Mouse (Mus musculus) G1E (cell line): ENCODE measurements around the gene Mreg. TPM values are rescaled to one million over a fixed set of nuclear protein-coding genes. Genes with fewer than 3 reads are reported as not detected.

Experiments used
- ATAC-seq: 2 replicates; pipeline ENCODE4 v1.8.0; 2016; ENCODE audit warnings: mild to moderate bottlenecking; ENCODE audit not compliant: insufficient number of reproducible peaks, poor library complexity, low FRiP score, severe bottlenecking; ENCODE audit errors: extremely low read depth
- DNase-seq: peaks from one replicate; pipeline ENCODE4 v3.0.0; 2012; ENCODE audit warnings: low spot score
- H3K27me3 ChIP-seq: 2 replicates; pipeline ENCODE4 v1.6.1; 2012; ENCODE audit warnings: mild to moderate bottlenecking, low read length, inconsistent platforms; ENCODE audit not compliant: insufficient read depth
- H3K36me3 ChIP-seq: replicated peaks from 2 replicates; pipeline ENCODE3; 2012; ENCODE audit warnings: mild to moderate bottlenecking, inconsistent platforms
- H3K4me1 ChIP-seq: 2 replicates; pipeline ENCODE4 v1.6.1; 2012; ENCODE audit warnings: low read depth, low read length, inconsistent platforms, mixed read lengths; ENCODE audit not compliant: insufficient read depth
- H3K4me3 ChIP-seq: 2 replicates; pipeline ENCODE4 v1.5.1; 2012; ENCODE audit warnings: low read depth, mild to moderate bottlenecking, inconsistent platforms, low read length, moderate library complexity, mixed read lengths
- H3K9me3 ChIP-seq: replicated peaks from 2 replicates; pipeline ENCODE4 v1.6.1; 2012; ENCODE audit warnings: inconsistent platforms
- CTCF ChIP-seq: IDR thresholded peaks from 2 replicates; pipeline ENCODE4 v1.5.1; 2012; ENCODE audit warnings: low read depth, low read length, inconsistent platforms, mixed read lengths
- GATA1 ChIP-seq: IDR thresholded peaks from 2 replicates; pipeline ENCODE4 v1.6.1; 2012; ENCODE audit warnings: borderline replicate concordance, low read length, inconsistent platforms, mixed read lengths
- GATA2 ChIP-seq: IDR thresholded peaks from 2 replicates; pipeline ENCODE4 v1.6.1; 2012; ENCODE audit warnings: low read depth, low read length, inconsistent platforms, borderline replicate concordance
- POLR2AphosphoS5 ChIP-seq: IDR thresholded peaks from 2 replicates; pipeline ENCODE4 v1.6.1; 2012; ENCODE audit warnings: low read depth, low read length, inconsistent platforms; ENCODE audit not compliant: insufficient replicate concordance
- TAL1 ChIP-seq: conservative IDR thresholded peaks from 2 replicates; pipeline ENCODE4 v1.6.1; 2012; ENCODE audit warnings: low read depth, low read length, inconsistent platforms, mixed read lengths
- polyA plus RNA-seq: library from polyadenylated mRNA; stranded (reverse); fragments of >175 nt; gene quantifications from 2 replicates; pipeline ENCODE4 v1.2.3, GENCODE M21; 2012
- total RNA-seq, 2 experiments: library from RNA; stranded (forward) in 1 of 2; stranded (reverse) in 1 of 2; fragments of 200-1000 nt in 1 of 2; fragments of >200 nt in 1 of 2; fragmentation: Nextera tagmentation in 1 of 2; gene quantifications; 2 replicates each; pipeline ENCODE4 v1.2.3; 2014 to 2017

The Mreg gene
- total and polyA plus RNA-seq, 3 experiments = 0.05 TPM; not detected in 2

GRCm38 (mm10) chr1:72205113-72205512, 7.0 kb downstream of the Mreg start:
- TF ChIP-seq GATA1 = no peak
- no peak for TF ChIP-seq POLR2AphosphoS5
- no peak for TF ChIP-seq CTCF
- no peak for TF ChIP-seq TAL1
- TF ChIP-seq GATA2 = no peak
- DNase-seq (no peak), ATAC-seq (no peak)
- Histone ChIP-seq H3K4me1 (no peaks in the 10 kb centered on the region), H3K9me3 (no peaks in the 10 kb centered on the region), H3K27me3 (peaks cover 3% of the 10 kb centered on the region; the same call in 1 of the 2 replicates), H3K36me3 (no peaks in the 10 kb centered on the region), H3K4me3 (no peak overlapping the region)

DNA sequence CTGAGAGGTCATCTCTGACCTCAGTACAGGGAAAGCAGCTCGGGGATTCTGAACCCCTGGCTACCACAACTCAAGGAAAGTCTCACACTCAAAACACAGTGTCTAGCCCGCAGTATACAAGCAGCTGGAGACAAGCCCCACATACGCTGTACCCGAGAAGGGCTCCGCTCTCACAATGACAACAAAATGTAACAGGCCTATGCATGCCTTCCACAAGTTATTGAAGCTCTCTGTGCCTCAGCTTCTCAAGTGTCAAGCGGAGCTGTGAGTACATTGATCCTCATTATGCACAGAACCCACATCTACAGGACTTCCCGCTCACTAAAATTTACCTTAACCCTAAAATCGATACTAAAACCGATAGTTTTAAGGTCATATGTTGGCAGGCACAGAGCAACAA, 8.9 kb downstream of the Mreg start:
- ATAC-seq (no peak), DNase-seq (no peak)
- H3K36me3 ChIP-seq = no peaks in the 10 kb centered on the region
- no peaks in the 10 kb centered on the region for H3K4me1 ChIP-seq
- TF ChIP-seq GATA2 (no peak), TAL1 (no peak), POLR2AphosphoS5 (no peak), CTCF (no peak), GATA1 (no peak)
- H3K4me3 ChIP-seq = no peak overlapping the region
- H3K27me3 ChIP-seq = peaks cover 8% of the 10 kb centered on the region
- no peaks in the 10 kb centered on the region for H3K9me3 ChIP-seq

DNA sequence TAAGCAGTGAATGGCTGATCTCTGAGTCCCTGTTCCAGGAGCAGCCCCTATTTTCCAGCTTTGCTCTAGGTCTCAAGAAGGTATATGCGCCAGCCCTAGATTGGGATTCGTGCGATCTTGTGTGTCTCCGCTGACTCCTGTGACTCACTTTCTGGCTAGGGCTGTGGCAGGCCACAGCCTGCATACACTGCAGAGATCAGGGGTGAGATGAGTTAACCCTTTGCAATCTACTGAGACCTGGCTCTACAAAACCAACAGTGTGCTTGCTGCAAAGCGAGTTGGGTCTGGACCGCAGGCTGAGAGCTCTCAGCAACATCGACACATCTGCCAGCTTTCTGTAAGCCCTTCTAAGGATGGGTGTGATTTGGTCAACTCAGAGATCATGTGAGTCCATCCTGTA, 9.4 kb downstream of the Mreg start:
- peaks cover 8% of the 10 kb centered on the region for H3K27me3 ChIP-seq
- ATAC-seq (no peak), DNase-seq (no peak)
- TF ChIP-seq GATA1 = no peak
- no peaks in the 10 kb centered on the region for H3K36me3 ChIP-seq
- H3K9me3 ChIP-seq = no peaks in the 10 kb centered on the region
- no peak overlapping the region for H3K4me3 ChIP-seq
- H3K4me1 ChIP-seq = no peaks in the 10 kb centered on the region

DNA sequence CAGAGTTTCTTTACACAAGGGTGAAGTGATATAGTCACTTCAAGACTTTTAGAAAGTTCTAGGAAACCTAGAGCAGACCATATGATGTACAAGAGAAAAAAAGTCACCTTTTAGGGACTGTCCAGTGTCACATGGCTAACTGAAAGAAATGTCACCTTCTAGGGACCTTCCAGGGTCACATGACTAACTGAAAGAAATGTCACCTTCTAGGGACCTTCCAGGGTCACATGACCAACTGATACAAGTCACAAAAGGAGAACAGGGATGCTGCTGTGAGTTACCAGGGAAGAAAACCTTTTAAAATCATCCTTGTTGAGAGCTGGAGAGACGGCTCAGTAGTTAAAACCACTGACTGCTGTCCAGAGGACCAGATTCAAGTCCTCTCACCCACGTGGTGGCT, 10.0 kb downstream of the Mreg start:
- no peak for ATAC-seq
- H3K36me3 ChIP-seq = no peaks in the 10 kb centered on the region
- no peak for DNase-seq

DNA sequence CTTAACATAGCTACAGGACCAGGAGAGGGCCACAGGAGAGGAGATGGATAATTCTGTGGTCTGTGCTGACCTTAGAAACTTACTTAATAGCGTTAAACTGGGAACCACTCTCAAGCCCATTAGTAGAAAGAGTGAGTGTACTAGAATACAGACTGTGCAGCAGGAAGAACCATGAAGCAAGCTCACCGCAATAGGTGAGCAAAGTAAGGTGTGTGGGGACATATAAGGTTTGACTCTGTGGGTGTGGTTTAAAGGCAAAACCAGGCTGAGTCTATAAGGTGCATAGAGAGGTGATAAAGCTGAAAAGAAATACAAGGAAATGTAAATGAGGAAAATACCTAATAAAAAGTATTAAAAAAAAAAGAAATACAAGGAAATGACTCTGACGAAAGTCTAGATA, 11.0 kb downstream of the Mreg start:
- TF ChIP-seq TAL1 (no peak), GATA1 (no peak), POLR2AphosphoS5 (no peak), GATA2 (no peak)
- Histone ChIP-seq H3K9me3 (no peaks in the 10 kb centered on the region), H3K36me3 (no peaks in the 10 kb centered on the region), H3K27me3 (peaks cover 8% of the 10 kb centered on the region), H3K4me3 (no peak overlapping the region), H3K4me1 (no peaks in the 10 kb centered on the region)
- DNase-seq (no peak), ATAC-seq (no peak)

More for the DNA sequence above, 10.0 kb downstream of the Mreg start:
- Histone ChIP-seq H3K4me1 (no peaks in the 10 kb centered on the region), H3K4me3 (no peak overlapping the region), H3K27me3 (peaks cover 8% of the 10 kb centered on the region), H3K9me3 (no peaks in the 10 kb centered on the region)
- no peak for TF ChIP-seq TAL1
- TF ChIP-seq POLR2AphosphoS5 = no peak
- TF ChIP-seq GATA2 = no peak
- no peak for TF ChIP-seq CTCF
- TF ChIP-seq GATA1 = no peak

DNA sequence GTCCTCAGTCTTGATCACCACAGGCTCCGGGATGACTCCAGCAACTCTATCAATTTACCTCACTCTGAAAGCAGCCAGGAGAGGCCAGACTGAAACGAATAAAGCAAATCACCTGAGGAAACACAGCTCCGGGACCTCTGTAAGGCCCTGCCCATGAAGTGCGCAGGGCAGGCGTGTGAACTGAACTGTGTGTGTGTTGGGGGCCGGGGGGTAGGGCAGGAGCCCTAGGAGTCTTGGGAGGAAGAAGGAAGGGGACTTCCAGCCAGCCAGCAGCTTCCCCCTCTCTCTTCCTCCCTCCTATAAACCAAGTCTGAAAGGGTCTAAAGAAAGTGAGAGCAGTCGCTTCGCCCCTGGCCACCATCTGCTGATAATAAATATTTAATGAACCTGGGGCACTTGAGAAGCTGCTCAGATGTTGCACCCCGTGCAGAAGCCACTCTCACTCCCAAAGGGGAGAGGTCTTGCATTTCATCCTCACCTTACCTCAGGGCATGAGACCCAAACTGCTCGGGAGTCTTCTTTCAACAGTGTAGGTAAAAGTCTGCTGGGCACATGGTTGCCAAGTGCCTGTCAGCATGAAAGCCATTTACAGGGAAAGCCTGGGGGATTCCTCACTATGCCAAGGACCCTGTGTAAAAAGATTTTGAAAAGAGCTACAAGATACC, 13.8 kb downstream of the Mreg start:
- ATAC-seq (no peak), DNase-seq (no peak)
- peaks cover 10% of the 10 kb centered on the region for H3K27me3 ChIP-seq
- TF ChIP-seq TAL1 (no peak), POLR2AphosphoS5 (no peak), CTCF (no peak), GATA2 (no peak), GATA1 (no peak)
- H3K36me3 ChIP-seq = no peaks in the 10 kb centered on the region
- no peaks in the 10 kb centered on the region for H3K9me3 ChIP-seq
- H3K4me3 ChIP-seq = no peak overlapping the region
- H3K4me1 ChIP-seq = no peaks in the 10 kb centered on the region

DNA sequence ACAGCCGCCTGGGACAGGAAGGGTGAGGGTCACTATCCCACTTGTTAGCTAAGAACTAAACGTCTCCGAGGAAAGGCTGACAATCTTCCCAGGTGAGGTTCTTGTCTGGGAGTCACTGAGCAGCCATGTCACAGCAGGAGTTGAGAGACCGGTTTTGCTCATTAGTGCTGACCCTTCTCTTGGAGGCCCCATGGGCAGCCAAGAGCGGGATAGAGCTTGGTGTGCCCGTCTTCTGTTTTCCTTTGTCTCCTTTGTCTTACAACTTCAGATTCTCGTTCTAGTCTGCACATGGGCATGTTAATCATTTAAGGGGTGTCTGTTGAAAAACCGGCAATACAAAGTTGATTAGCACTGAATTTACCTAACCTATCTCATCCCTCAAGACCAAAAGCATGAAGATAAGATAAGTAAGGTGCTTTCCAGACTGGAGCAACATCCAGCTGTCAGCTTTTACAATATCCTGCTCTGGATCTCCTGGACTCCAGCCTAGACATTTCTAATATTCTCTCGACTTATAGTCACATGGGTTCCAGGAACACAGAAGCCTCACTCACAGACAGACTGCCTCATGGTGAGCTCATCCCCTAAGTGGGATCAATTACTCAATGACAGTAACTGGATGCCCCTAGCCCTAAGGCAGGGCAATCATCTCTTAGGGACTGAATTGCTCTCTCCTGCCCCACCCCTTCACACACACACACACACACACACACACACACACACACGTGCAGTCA, 15.3 kb downstream of the Mreg start:
- no peaks in the 10 kb centered on the region for H3K36me3 ChIP-seq
- ATAC-seq = no peak
- DNase-seq = no peak
- H3K4me1 ChIP-seq = no peaks in the 10 kb centered on the region
- no peaks in the 10 kb centered on the region for H3K9me3 ChIP-seq
- H3K27me3 ChIP-seq = peaks cover 10% of the 10 kb centered on the region
- TF ChIP-seq TAL1 = no peak
- TF ChIP-seq POLR2AphosphoS5 = no peak
- no peak for TF ChIP-seq GATA2
- TF ChIP-seq GATA1 = no peak
- TF ChIP-seq CTCF = no peak
- no peak overlapping the region for H3K4me3 ChIP-seq
